Mouse (Mus musculus): ENCODE measurements around the gene Pltp. TPM values are rescaled to one million over a fixed set of nuclear protein-coding genes. Genes with fewer than 3 reads are reported as not detected.

Pltp gene
- polyA plus RNA-seq, 1 experiment: 55.9 TPM

DNA sequence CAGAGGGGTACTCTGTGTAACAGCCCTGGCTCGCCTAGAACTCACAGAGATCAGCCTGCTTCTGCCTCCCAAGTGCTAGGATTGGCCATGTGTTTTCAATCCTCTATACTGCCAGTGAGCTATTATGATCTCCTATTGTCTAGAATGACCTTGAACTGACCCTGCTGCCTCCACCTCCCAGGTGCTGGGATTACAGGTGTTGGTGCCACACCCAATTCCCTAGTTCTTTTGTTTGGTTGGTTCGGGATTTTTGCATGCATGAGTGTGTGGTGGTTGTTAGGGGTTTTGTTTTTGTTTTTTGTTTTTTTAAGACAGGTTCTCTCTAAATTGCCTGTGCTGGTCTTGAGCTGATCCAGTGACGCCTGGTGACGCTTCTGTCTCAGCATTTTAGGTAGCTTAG lies 33.5 kb downstream of the Pltp start:
- Histone ChIP-seq H3K9me3 (replicated peaks; ENCODE audit: control insufficient read depth, insufficient read depth, low read length, poor library complexity, severe bottlenecking) (no peaks in the 10 kb centered on the region), H3K9ac (ENCODE audit: low read depth, poor library complexity, severe bottlenecking) (peak overlapping the region; percentile 69), H3K27me3 (ENCODE audit: control insufficient read depth, insufficient read depth, low read length, poor library complexity, severe bottlenecking) (no peaks in the 10 kb centered on the region), H3K4me3 (ENCODE audit: low read depth, low read length) (peak overlapping the region; percentile 65), H3K4me1 (ENCODE audit: control insufficient read depth, insufficient read depth, low read length) (peaks cover 8% of the 10 kb centered on the region), H3K36me3 (ENCODE audit: control insufficient read depth, insufficient read depth, low read length, poor library complexity, severe bottlenecking) (peaks cover 46% of the 10 kb centered on the region), H3K27ac (ENCODE audit: insufficient read depth, low read length) (peak overlapping the region; percentile 89)
- TF ChIP-seq POLR2A (IDR thresholded peaks at IDR 0.05; ENCODE audit: insufficient read depth, low read length): peak; percentile 9
- no peak for TF ChIP-seq CTCF (IDR thresholded peaks at IDR 0.05; ENCODE audit: low read depth, low read length)
- TF ChIP-seq EP300 (IDR thresholded peaks at IDR 0.05; ENCODE audit: insufficient read depth, low read depth, low read length): peak; percentile 98

DNA sequence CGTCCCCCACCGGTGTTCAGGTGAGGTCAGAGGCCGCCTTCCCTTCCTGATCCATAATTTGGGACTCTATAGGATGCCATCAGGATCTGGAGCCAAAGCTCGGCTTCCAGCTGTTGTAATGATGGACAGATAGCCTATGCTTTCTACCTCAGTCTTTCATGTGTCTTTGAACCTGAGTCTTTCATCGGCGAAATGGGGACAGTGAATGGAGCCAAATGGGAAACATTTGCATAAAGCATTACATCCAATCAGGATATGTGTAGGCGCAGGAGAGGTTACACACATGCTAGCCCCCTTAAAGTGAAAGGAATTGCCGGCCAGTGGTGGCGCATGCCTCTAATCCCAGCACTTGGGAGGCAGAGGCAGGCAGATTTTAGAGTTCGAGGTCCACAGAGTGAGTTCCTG lies 34.3 kb downstream of the Pltp start:
- TF ChIP-seq POLR2A (IDR thresholded peaks at IDR 0.05; ENCODE audit: insufficient read depth, low read length) (no peak), EP300 (IDR thresholded peaks at IDR 0.05; ENCODE audit: insufficient read depth, low read depth, low read length) (no peak), CTCF (IDR thresholded peaks at IDR 0.05; ENCODE audit: low read depth, low read length) (no peak)
- Histone ChIP-seq H3K9me3 (replicated peaks; ENCODE audit: control insufficient read depth, insufficient read depth, low read length, poor library complexity, severe bottlenecking) (no peaks in the 10 kb centered on the region), H3K4me3 (ENCODE audit: low read depth, low read length) (peak overlapping the region; percentile 86), H3K27ac (ENCODE audit: insufficient read depth, low read length) (peak overlapping the region; percentile 74), H3K4me1 (ENCODE audit: control insufficient read depth, insufficient read depth, low read length) (peaks cover 8% of the 10 kb centered on the region), H3K36me3 (ENCODE audit: control insufficient read depth, insufficient read depth, low read length, poor library complexity, severe bottlenecking) (peaks cover 45% of the 10 kb centered on the region), H3K9ac (ENCODE audit: low read depth, poor library complexity, severe bottlenecking) (peak overlapping the region; percentile 69), H3K27me3 (ENCODE audit: control insufficient read depth, insufficient read depth, low read length, poor library complexity, severe bottlenecking) (no peaks in the 10 kb centered on the region)

DNA sequence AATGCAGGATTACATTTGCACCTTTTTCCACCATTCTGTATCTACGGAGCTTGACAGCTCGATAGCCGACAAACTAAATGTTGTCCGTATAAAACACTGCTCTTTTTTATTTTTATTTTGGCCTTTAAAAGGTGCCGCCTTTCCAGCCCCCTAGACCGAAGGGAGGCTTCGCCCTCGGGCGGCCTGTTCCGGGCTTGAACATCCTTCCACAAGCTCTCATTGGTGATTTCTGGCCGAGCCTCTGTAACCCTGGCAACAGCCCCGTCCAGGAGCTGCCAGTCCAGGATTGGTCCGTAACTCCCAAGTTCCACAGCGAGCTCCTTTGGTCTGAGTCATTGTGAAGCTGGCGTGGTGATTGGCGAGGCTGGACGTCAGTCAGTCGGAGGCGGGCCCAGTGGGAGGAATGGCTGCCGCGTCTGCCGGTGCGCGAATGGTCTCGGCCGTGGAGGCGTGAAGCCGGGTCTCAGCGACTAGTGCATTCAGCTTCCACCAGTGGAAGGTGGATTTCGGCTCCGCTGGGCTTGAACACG lies 34.8 kb downstream of the Pltp start, which contains the start of gene Zswim1:
Gene Zswim1, plus strand, starts transcription at position 51 of the 530 bp plus-strand sequence.
- peak within 1 kb of the TSS; percentile 76 for H3K27ac ChIP-seq (ENCODE audit: insufficient read depth, low read length)

DNA sequence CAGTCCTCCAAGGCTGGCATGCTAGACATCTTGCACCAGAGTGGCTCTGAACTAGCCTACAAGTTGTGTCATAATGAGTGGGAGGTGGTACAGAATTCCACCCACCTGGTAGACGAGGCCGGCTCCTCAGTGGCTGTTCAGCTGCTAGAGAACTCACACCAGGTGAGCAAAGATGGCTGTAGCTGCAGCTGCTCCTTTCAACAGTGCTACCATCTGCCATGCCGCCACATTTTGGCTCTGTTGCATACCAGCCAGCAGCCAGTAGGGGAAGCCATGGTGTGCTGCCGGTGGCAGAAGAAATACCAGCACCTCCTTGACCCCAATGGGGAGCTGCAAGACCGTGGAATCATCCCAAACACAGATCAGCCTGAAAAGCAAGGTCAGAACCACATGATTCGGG lies 36.5 kb downstream of the Pltp start:
- Histone ChIP-seq H3K27ac (ENCODE audit: insufficient read depth, low read length) (peak overlapping the region; percentile 76), H3K9ac (ENCODE audit: low read depth, poor library complexity, severe bottlenecking) (no peak overlapping the region), H3K9me3 (replicated peaks; ENCODE audit: control insufficient read depth, insufficient read depth, low read length, poor library complexity, severe bottlenecking) (no peaks in the 10 kb centered on the region), H3K4me3 (ENCODE audit: low read depth, low read length) (no peak overlapping the region), H3K36me3 (ENCODE audit: control insufficient read depth, insufficient read depth, low read length, poor library complexity, severe bottlenecking) (peaks cover 26% of the 10 kb centered on the region), H3K27me3 (ENCODE audit: control insufficient read depth, insufficient read depth, low read length, poor library complexity, severe bottlenecking) (no peaks in the 10 kb centered on the region), H3K4me1 (ENCODE audit: control insufficient read depth, insufficient read depth, low read length) (peaks cover 10% of the 10 kb centered on the region)
- TF ChIP-seq CTCF (IDR thresholded peaks at IDR 0.05; ENCODE audit: low read depth, low read length): peak; percentile 10
- no peak for TF ChIP-seq POLR2A (IDR thresholded peaks at IDR 0.05; ENCODE audit: insufficient read depth, low read length)
- TF ChIP-seq EP300 (IDR thresholded peaks at IDR 0.05; ENCODE audit: insufficient read depth, low read depth, low read length): no peak

More for the DNA sequence above, 34.8 kb downstream of the Pltp start, which contains the start of gene Zswim1:
- H3K9ac ChIP-seq (ENCODE audit: low read depth, poor library complexity, severe bottlenecking): peak within 1 kb of the TSS; percentile 69
- peaks cover 42% of the 10 kb centered on the region for H3K36me3 ChIP-seq (ENCODE audit: control insufficient read depth, insufficient read depth, low read length, poor library complexity, severe bottlenecking)
- no peaks in the 10 kb centered on the region for H3K27me3 ChIP-seq (ENCODE audit: control insufficient read depth, insufficient read depth, low read length, poor library complexity, severe bottlenecking)
- H3K9me3 ChIP-seq (replicated peaks; ENCODE audit: control insufficient read depth, insufficient read depth, low read length, poor library complexity, severe bottlenecking): no peaks in the 10 kb centered on the region
- peak within 1 kb of the TSS; percentile 86 for H3K4me3 ChIP-seq (ENCODE audit: low read depth, low read length)
- H3K4me1 ChIP-seq (ENCODE audit: control insufficient read depth, insufficient read depth, low read length): peaks cover 8% of the 10 kb centered on the region
- TF ChIP-seq CTCF (IDR thresholded peaks at IDR 0.05; ENCODE audit: low read depth, low read length) (no peak), POLR2A (IDR thresholded peaks at IDR 0.05; ENCODE audit: insufficient read depth, low read length) (peak; percentile 94)

DNA sequence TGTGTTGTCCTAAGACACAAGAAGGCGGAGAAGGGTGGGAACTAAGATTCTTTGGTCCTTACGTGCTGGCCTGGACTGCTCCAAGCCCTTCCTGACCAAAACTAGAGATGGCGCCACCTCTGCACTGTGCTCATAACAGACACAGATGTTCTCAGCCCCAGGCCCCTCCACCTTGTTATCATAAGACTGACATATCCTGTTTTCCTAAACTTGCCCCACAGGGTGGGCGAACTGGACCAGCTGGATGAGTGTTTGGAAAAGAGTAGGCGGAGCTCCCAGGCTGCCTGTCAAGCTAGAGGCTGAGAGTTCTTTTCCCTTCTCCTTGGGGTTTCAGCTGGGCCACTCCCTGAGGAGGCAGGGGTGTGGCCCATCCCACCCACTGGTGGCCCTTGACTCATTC lies 39.8 kb downstream of the Pltp start:
- Histone ChIP-seq H3K9ac (ENCODE audit: low read depth, poor library complexity, severe bottlenecking) (no peak overlapping the region), H3K27me3 (ENCODE audit: control insufficient read depth, insufficient read depth, low read length, poor library complexity, severe bottlenecking) (no peaks in the 10 kb centered on the region), H3K9me3 (replicated peaks; ENCODE audit: control insufficient read depth, insufficient read depth, low read length, poor library complexity, severe bottlenecking) (no peaks in the 10 kb centered on the region), H3K4me1 (ENCODE audit: control insufficient read depth, insufficient read depth, low read length) (peaks cover 10% of the 10 kb centered on the region), H3K4me3 (ENCODE audit: low read depth, low read length) (no peak overlapping the region), H3K27ac (ENCODE audit: insufficient read depth, low read length) (peak overlapping the region; percentile 70), H3K36me3 (ENCODE audit: control insufficient read depth, insufficient read depth, low read length, poor library complexity, severe bottlenecking) (peaks cover 12% of the 10 kb centered on the region; the same call in 1 of the 2 replicates)
- TF ChIP-seq CTCF (IDR thresholded peaks at IDR 0.05; ENCODE audit: low read depth, low read length) (peak; percentile 36), EP300 (IDR thresholded peaks at IDR 0.05; ENCODE audit: insufficient read depth, low read depth, low read length) (peak; percentile 92), POLR2A (IDR thresholded peaks at IDR 0.05; ENCODE audit: insufficient read depth, low read length) (no peak)

DNA sequence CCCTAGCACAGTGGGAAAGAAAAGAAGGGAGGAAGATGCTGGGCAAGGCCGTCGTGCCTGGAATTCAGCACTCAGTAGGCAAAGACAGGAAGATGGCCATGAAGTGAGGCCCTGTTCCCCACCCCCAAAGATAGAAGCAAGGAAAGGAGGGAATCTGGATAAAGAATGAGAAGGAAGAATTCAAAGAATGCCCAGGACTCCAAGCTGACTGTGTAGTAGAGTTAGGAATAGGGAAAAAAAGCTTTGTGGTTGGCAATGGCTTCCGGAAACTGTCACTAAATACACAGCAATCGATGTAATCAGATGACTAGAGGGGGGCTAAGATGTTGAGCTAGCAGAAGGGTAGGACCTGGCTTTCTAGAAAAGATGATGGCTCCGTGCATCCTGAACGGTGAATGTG lies 40.3 kb downstream of the Pltp start:
- Histone ChIP-seq H3K27me3 (ENCODE audit: control insufficient read depth, insufficient read depth, low read length, poor library complexity, severe bottlenecking) (no peaks in the 10 kb centered on the region), H3K4me3 (ENCODE audit: low read depth, low read length) (no peak overlapping the region), H3K9me3 (replicated peaks; ENCODE audit: control insufficient read depth, insufficient read depth, low read length, poor library complexity, severe bottlenecking) (no peaks in the 10 kb centered on the region), H3K4me1 (ENCODE audit: control insufficient read depth, insufficient read depth, low read length) (peaks cover 10% of the 10 kb centered on the region), H3K9ac (ENCODE audit: low read depth, poor library complexity, severe bottlenecking) (no peak overlapping the region), H3K36me3 (ENCODE audit: control insufficient read depth, insufficient read depth, low read length, poor library complexity, severe bottlenecking) (peaks cover 12% of the 10 kb centered on the region; the same call in 1 of the 2 replicates), H3K27ac (ENCODE audit: insufficient read depth, low read length) (peak overlapping the region; percentile 33)
- TF ChIP-seq POLR2A (IDR thresholded peaks at IDR 0.05; ENCODE audit: insufficient read depth, low read length) (no peak), EP300 (IDR thresholded peaks at IDR 0.05; ENCODE audit: insufficient read depth, low read depth, low read length) (no peak), CTCF (IDR thresholded peaks at IDR 0.05; ENCODE audit: low read depth, low read length) (no peak)

Data from ES-Bruce4 (cell line).